In genomic region chr2:84952251-84952650, GRCm38 (mm10) we compare ENCODE assay signal across 38 mouse cellular contexts. TPM values are rescaled to one million over a fixed set of nuclear protein-coding genes. Genes with fewer than 3 reads are reported as not detected.
"Had no signal": no experiment of that assay in that cellular context is flagged by ENCODE, and none has a peak within 500 bp of the region (broad histone marks: within the 10 kb centered on the region; RNA-seq: fewer than 3 reads in every experiment).

No protein-coding gene starts in this region.

- H3K27me3 ChIP-seq: heart, embryonic 12.5 days; hindbrain, embryonic 12.5 days; limb, embryonic 12.5 days; liver, embryonic 13.5 days; liver, embryonic 15.5 days had no signal

- H3K9me3 ChIP-seq: heart, embryonic 10.5 days; heart, embryonic 12.5 days; hindbrain, embryonic 10.5 days; hindbrain, embryonic 12.5 days; limb, embryonic 10.5 days; limb, embryonic 12.5 days; liver, embryonic 13.5 days; liver, embryonic 15.5 days had no signal

- ATAC-seq: hindbrain, embryonic 16.5 days; inflammation-experienced regulatory T-cells, adult 6 months; intestine, postnatal 0 days had no signal

- H3K36me3 ChIP-seq: hindbrain, embryonic 12.5 days had no signal

- H3K9ac ChIP-seq: heart, embryonic 12.5 days; hindbrain, embryonic 12.5 days; hindbrain, embryonic 14.5 days; limb, embryonic 12.5 days; liver, embryonic 13.5 days; liver, embryonic 15.5 days had no signal

- H3K4me3 ChIP-seq: gastrocnemius, adult 2 months; heart, embryonic 10.5 days; heart, embryonic 12.5 days; hindbrain, embryonic 10.5 days; hindbrain, embryonic 12.5 days; layer of hippocampus, adult 2 months; limb, embryonic 10.5 days; limb, embryonic 12.5 days; liver, embryonic 13.5 days; liver, embryonic 15.5 days had no signal

- H3K4me2 ChIP-seq: heart, embryonic 12.5 days; hindbrain, embryonic 12.5 days; hindbrain, embryonic 14.5 days; limb, embryonic 12.5 days; liver, embryonic 13.5 days; liver, embryonic 15.5 days had no signal

- H3K27ac ChIP-seq: gastrocnemius, adult 2 months; heart, embryonic 10.5 days; hindbrain, embryonic 10.5 days; hindbrain, embryonic 12.5 days; hindbrain, embryonic 14.5 days; layer of hippocampus, adult 2 months; limb, embryonic 10.5 days; limb, embryonic 12.5 days; liver, embryonic 13.5 days; liver, embryonic 15.5 days had no signal

- DNase-seq: gastrocnemius, adult 2 months; gastrocnemius, postnatal 10 days; gastrocnemius, postnatal 25 days; heart, postnatal 10 days; heart, postnatal 4 days; kidney, adult 18-20 months; kidney, adult 8-10 months; kidney, postnatal 10 days; kidney, postnatal 25 days; kidney, postnatal 4 days; layer of hippocampus, postnatal 36 days; liver; liver, embryonic 13.5 days had no signal

- H3K4me1 ChIP-seq: heart, embryonic 10.5 days; heart, embryonic 12.5 days; hindbrain, embryonic 10.5 days; hindbrain, embryonic 12.5 days; limb, embryonic 10.5 days; limb, embryonic 12.5 days had no signal

RNA-seq across cellular contexts. Expression of gene Prg2, which starts 28.0 kb away (rescaled TPM):
- total RNA-seq: gastrocnemius, adult 2 months; gastrocnemius, postnatal 25 days; gastrocnemius, postnatal 4 days; heart, adult 18-20 months; heart, adult 8-10 months; heart, postnatal 25 days; heart, postnatal 4 days; layer of hippocampus, adult 2 months; layer of hippocampus, postnatal 10 days; layer of hippocampus, postnatal 36 days; left cerebral cortex, adult 18-20 months; left cerebral cortex, postnatal 10 days; left cerebral cortex, postnatal 25 days had no signal
- polyA plus RNA-seq: heart, embryonic 14.5 days; hindbrain, embryonic 10.5 days; hindbrain, embryonic 14.5 days; hindbrain, embryonic 16.5 days; intestine, postnatal 0 days; kidney, embryonic 14.5 days; kidney, embryonic 16.5 days had no signal

RNA-seq across cellular contexts. Expression of gene Prg3, which starts 35.8 kb away (rescaled TPM):
- total RNA-seq: gastrocnemius, adult 2 months; gastrocnemius, postnatal 10 days; gastrocnemius, postnatal 25 days; gastrocnemius, postnatal 4 days; heart, adult 18-20 months; heart, adult 8-10 months; heart, postnatal 10 days; heart, postnatal 25 days; heart, postnatal 4 days; layer of hippocampus, adult 2 months; layer of hippocampus, postnatal 10 days; layer of hippocampus, postnatal 36 days; left cerebral cortex, adult 18-20 months; left cerebral cortex, adult 8-10 months; left cerebral cortex, postnatal 10 days; left cerebral cortex, postnatal 25 days had no signal
- polyA plus RNA-seq: heart, embryonic 14.5 days; hindbrain, embryonic 10.5 days; hindbrain, embryonic 12.5 days; hindbrain, embryonic 14.5 days; hindbrain, embryonic 16.5 days; inflammation-experienced regulatory T-cells, adult 6 months; intestine, postnatal 0 days; kidney, embryonic 14.5 days; kidney, embryonic 16.5 days; limb, embryonic 12.5 days; limb, embryonic 14.5 days had no signal
